17 mouse cellular contexts compared by ENCODE assay signal in the genomic region with DNA sequence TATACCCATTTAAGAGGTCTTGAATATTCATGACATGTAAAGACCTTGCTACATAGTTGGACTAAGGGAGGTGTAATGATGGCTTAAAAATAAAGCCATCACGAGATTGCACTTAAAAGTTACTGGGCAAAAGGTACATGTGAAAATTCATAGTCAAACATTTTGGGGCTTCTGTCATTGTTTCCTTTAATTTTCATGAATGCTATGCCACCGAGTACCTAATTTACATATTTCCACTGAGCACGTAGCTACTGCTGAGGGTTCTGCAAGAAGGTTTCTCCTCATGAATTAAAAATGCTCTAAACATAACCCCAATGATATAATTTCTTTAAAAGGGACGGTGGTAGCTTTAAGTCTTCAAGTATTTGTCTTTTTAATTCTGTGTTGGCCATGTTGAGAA.
"Had no signal": no experiment of that assay in that cellular context is flagged by ENCODE, and none has a peak within 500 bp of the region (broad histone marks: within the 10 kb centered on the region; RNA-seq: fewer than 3 reads in every experiment).

No protein-coding gene starts in this region.

- DNase-seq: retina, postnatal 1 day; right cerebral cortex, adult 18-20 months; right cerebral cortex, postnatal 14 days; right cerebral cortex, postnatal 25 days; right cerebral cortex, postnatal 4 days; spleen, adult 18-20 months; thymus, adult 18-20 months; thymus, adult 2 months; thymus, postnatal 14 days; thymus, postnatal 25 days; thymus, postnatal 36 days; thymus, postnatal 4 days had no signal

- H3K27ac ChIP-seq: neural tube, embryonic 12.5 days; neural tube, embryonic 13.5 days; neural tube, embryonic 15.5 days; stomach, embryonic 15.5 days; stomach, postnatal 0 days had no signal

- H3K4me1 ChIP-seq: neural tube, embryonic 12.5 days; neural tube, embryonic 15.5 days; stomach, embryonic 15.5 days had no signal

- H3K9ac ChIP-seq: neural tube, embryonic 12.5 days; neural tube, embryonic 13.5 days; neural tube, embryonic 15.5 days; stomach, embryonic 15.5 days had no signal

- H3K4me3 ChIP-seq: neural tube, embryonic 12.5 days; neural tube, embryonic 13.5 days; neural tube, embryonic 15.5 days; stomach, embryonic 15.5 days had no signal

- H3K36me3 ChIP-seq: neural tube, embryonic 12.5 days; neural tube, embryonic 13.5 days; neural tube, embryonic 15.5 days; stomach, embryonic 15.5 days had no signal

- H3K27me3 ChIP-seq: neural tube, embryonic 12.5 days; neural tube, embryonic 13.5 days; neural tube, embryonic 15.5 days; stomach, embryonic 15.5 days had no signal

- H3K4me2 ChIP-seq: neural tube, embryonic 12.5 days; neural tube, embryonic 13.5 days; neural tube, embryonic 15.5 days; stomach, embryonic 15.5 days had no signal

- H3K9me3 ChIP-seq: neural tube, embryonic 12.5 days; neural tube, embryonic 13.5 days; neural tube, embryonic 15.5 days; stomach, embryonic 15.5 days had no signal
